Mouse (Mus musculus): ENCODE measurements around the gene Dusp22.

Gene Dusp22

GRCm38 (mm10) chr13:30659613-30660505, at the start of gene Dusp22:
Gene Dusp22 (plus strand): TSS chr13:30659999.
- CTCF ChIA-PET, result no interaction called here

GRCm38 (mm10) chr13:30612079-30612794, 47.6 kb upstream of the Dusp22 start:
- CTCF ChIA-PET, result interaction anchor here (0.9 kb wide), 1 partner anchor 120 kb away, joined by 3 read pairs; no protein-coding TSS in a partner anchor

GRCm38 (mm10) chr13:30619684-30620083, 40.1 kb upstream of the Dusp22 start:
- CTCF ChIA-PET, result no interaction called here

- CTCF ChIA-PET, result interaction anchor here (0.6 to 1.1 kb wide), 2 partner anchors 21 to 140 kb away, joined by 3 to 4 read pairs; no protein-coding TSS in a partner anchor
These were observed 31.4 kb upstream of the Dusp22 start for GRCm38 (mm10) chr13:30628195-30629048.

GRCm38 (mm10) chr13:30629794-30630410, 29.9 kb upstream of the Dusp22 start:
- CTCF ChIA-PET, result no interaction called here

- CTCF ChIA-PET, result interaction anchor here (1.0 kb wide), 1 partner anchor 10 kb away, joined by 3 read pairs; no protein-coding TSS in a partner anchor
These were observed 26.8 kb upstream of the Dusp22 start for GRCm38 (mm10) chr13:30632998-30633397.

- CTCF ChIA-PET, result no interaction called here
These were observed 23.3 kb upstream of the Dusp22 start for GRCm38 (mm10) chr13:30636453-30636852.

- CTCF ChIA-PET, result interaction anchor here (0.7 kb wide), 1 partner anchor 149 kb away, joined by 4 read pairs; no protein-coding TSS in a partner anchor
These were observed 21.3 kb upstream of the Dusp22 start for GRCm38 (mm10) chr13:30638378-30639115.

- CTCF ChIA-PET, result interaction anchor here (1.4 kb wide), 1 partner anchor 9 kb away, joined by 3 read pairs; no protein-coding TSS in a partner anchor
These were observed 17.7 kb upstream of the Dusp22 start for GRCm38 (mm10) chr13:30642053-30642452.

- CTCF ChIA-PET, result no interaction called here
These were observed 11.3 kb upstream of the Dusp22 start for GRCm38 (mm10) chr13:30648461-30648860.

- CTCF ChIA-PET, result no interaction called here
These were observed 10.6 kb upstream of the Dusp22 start for GRCm38 (mm10) chr13:30649197-30649596.

GRCm38 (mm10) chr13:30650684-30651083, 9.1 kb upstream of the Dusp22 start:
- CTCF ChIA-PET, result interaction anchor here (1.1 kb wide), 1 partner anchor 9 kb away, joined by 3 read pairs; no protein-coding TSS in a partner anchor

- CTCF ChIA-PET, result interaction anchor here (1.4 kb wide), 1 partner anchor 21 kb away, joined by 3 read pairs; no protein-coding TSS in a partner anchor
These were observed 6.7 kb upstream of the Dusp22 start for GRCm38 (mm10) chr13:30653051-30653450.

- CTCF ChIA-PET, result interaction anchor here (1.4 kb wide), 1 partner anchor 20 kb away, joined by 3 read pairs; no protein-coding TSS in a partner anchor
These were observed 5.3 kb upstream of the Dusp22 start for GRCm38 (mm10) chr13:30654463-30654862.

- CTCF ChIA-PET, result no interaction called here
These were observed 2.9 kb upstream of the Dusp22 start for GRCm38 (mm10) chr13:30656909-30657308.

- CTCF ChIA-PET, result no interaction called here
These were observed 2.0 kb upstream of the Dusp22 start for GRCm38 (mm10) chr13:30657779-30658178.

GRCm38 (mm10) chr13:30658201-30658996, 1.4 kb upstream of the Dusp22 start:
- CTCF ChIA-PET, result no interaction called here

- CTCF ChIA-PET, result no interaction called here
These were observed 5.5 kb downstream of the Dusp22 start for GRCm38 (mm10) chr13:30665261-30665660.

GRCm38 (mm10) chr13:30666537-30666936, 6.7 kb downstream of the Dusp22 start:
- CTCF ChIA-PET, result no interaction called here
